Mouse (Mus musculus): ENCODE data around the gene Col4a3.

DNA sequence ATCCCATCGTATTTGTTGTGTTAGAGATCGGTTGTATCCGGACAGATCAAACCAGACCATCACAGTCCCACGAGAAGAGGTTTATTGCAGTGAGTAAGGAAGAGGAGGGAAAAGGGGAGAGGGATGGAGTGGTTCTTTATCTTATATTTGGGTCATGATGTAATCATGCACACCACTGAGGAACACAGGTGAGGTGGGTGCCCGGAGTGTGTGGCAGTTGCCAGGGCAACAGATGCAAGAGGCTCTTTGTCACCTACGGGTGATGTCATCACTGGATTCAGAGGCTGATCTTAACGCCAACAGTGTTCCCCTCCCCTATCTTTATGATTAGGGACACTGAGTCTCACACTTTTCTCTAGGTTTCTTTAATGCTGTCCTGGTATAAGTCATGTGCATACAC is 18.6 kb downstream of the Col4a3 start:
- TF ChIP-seq CTCF (IDR thresholded peaks at IDR 0.05; ENCODE audit: insufficient read depth, low read depth, low read length) (no peak), POLR2A (IDR thresholded peaks at IDR 0.05; ENCODE audit: insufficient read depth, low read depth, low read length) (no peak)
